Mouse (Mus musculus): ENCODE measurements around the gene Daam1. TPM values are rescaled to one million over a fixed set of nuclear protein-coding genes. Genes with fewer than 3 reads are reported as not detected.
A peak's percentile ranks its signal among the peaks of the same experiment; 100 is the strongest.

Daam1 gene
- polyA plus RNA-seq, 1 experiment from 2014 or later: 16.9 TPM

- Histone ChIP-seq H3K9me3 (no peaks in the 10 kb centered on the region), H3K36me3 (peaks cover 65% of the 10 kb centered on the region), H3K9ac (replicated peaks) (no peak overlapping the region), H3K4me1 (no peaks in the 10 kb centered on the region), H3K4me3 (no peak overlapping the region), H3K27ac (replicated peaks) (no peak overlapping the region), H3K4me2 (replicated peaks) (no peak overlapping the region), H3K27me3 (no peaks in the 10 kb centered on the region)
- ATAC-seq (ENCODE audit: low FRiP score, low read depth): no peak
- WGBS: 82% methylated on average over 8 of the region's 8 CpGs
Measured at GRCm38 (mm10) chr12:71946448-71946847, 115.6 kb downstream of the Daam1 start.

- WGBS: 95% methylated on average over 6 of the region's 6 CpGs
- H3K27me3 ChIP-seq: no peaks in the 10 kb centered on the region
- ATAC-seq (ENCODE audit: low FRiP score, low read depth): no peak
- no peaks in the 10 kb centered on the region for H3K9me3 ChIP-seq
- H3K36me3 ChIP-seq: peaks cover 78% of the 10 kb centered on the region
- H3K4me2 ChIP-seq (replicated peaks): no peak overlapping the region
- H3K4me3 ChIP-seq: no peak overlapping the region
- peaks cover 7% of the 10 kb centered on the region; the same call in 1 of the 2 replicates for H3K4me1 ChIP-seq
- H3K27ac ChIP-seq (replicated peaks): no peak overlapping the region
- no peak overlapping the region for H3K9ac ChIP-seq (replicated peaks)
Measured at GRCm38 (mm10) chr12:71948972-71949371, 118.1 kb downstream of the Daam1 start.

GRCm38 (mm10) chr12:71949606-71950005, 118.7 kb downstream of the Daam1 start:
- H3K9ac ChIP-seq (replicated peaks): no peak overlapping the region
- ATAC-seq (ENCODE audit: low FRiP score, low read depth): no peak
- H3K27ac ChIP-seq (replicated peaks): no peak overlapping the region
- no peak overlapping the region for H3K4me3 ChIP-seq
- H3K4me1 ChIP-seq: peaks cover 10% of the 10 kb centered on the region; the same call in 1 of the 2 replicates
- peaks cover 74% of the 10 kb centered on the region for H3K36me3 ChIP-seq
- H3K9me3 ChIP-seq: no peaks in the 10 kb centered on the region
- no peaks in the 10 kb centered on the region for H3K27me3 ChIP-seq
- no peak overlapping the region for H3K4me2 ChIP-seq (replicated peaks)
- WGBS: 93% methylated on average over 6 of the region's 6 CpGs

GRCm38 (mm10) chr12:71950095-71950877, 119.4 kb downstream of the Daam1 start:
- Histone ChIP-seq H3K4me2 (replicated peaks) (no peak overlapping the region), H3K9me3 (no peaks in the 10 kb centered on the region), H3K36me3 (peaks cover 69% of the 10 kb centered on the region), H3K4me3 (no peak overlapping the region), H3K9ac (replicated peaks) (no peak overlapping the region), H3K27me3 (no peaks in the 10 kb centered on the region), H3K4me1 (peaks cover 10% of the 10 kb centered on the region; the same call in 1 of the 2 replicates), H3K27ac (replicated peaks) (no peak overlapping the region)
- WGBS: 91% methylated on average over 13 of the region's 13 CpGs
- no peak for ATAC-seq (ENCODE audit: low FRiP score, low read depth)

GRCm38 (mm10) chr12:71954180-71954935, 123.5 kb downstream of the Daam1 start:
- peaks cover 38% of the 10 kb centered on the region for H3K36me3 ChIP-seq

GRCm38 (mm10) chr12:71956980-71957379, 126.1 kb downstream of the Daam1 start:
- Histone ChIP-seq H3K27me3 (no peaks in the 10 kb centered on the region), H3K9ac (replicated peaks) (no peak overlapping the region), H3K9me3 (no peaks in the 10 kb centered on the region), H3K36me3 (peaks cover 42% of the 10 kb centered on the region), H3K4me3 (no peak overlapping the region), H3K27ac (replicated peaks) (no peak overlapping the region), H3K4me1 (peaks cover 25% of the 10 kb centered on the region), H3K4me2 (replicated peaks) (no peak overlapping the region)
- ATAC-seq (ENCODE audit: low FRiP score, low read depth): peak; percentile 68
- 42% methylated on average over 6 of the region's 6 CpGs for WGBS

More at GRCm38 (mm10) chr12:71954180-71954935, 123.5 kb downstream of the Daam1 start:
- no peak overlapping the region for H3K27ac ChIP-seq (replicated peaks)
- no peak overlapping the region for H3K4me2 ChIP-seq (replicated peaks)
- no peak overlapping the region for H3K9ac ChIP-seq (replicated peaks)
- no peak for ATAC-seq (ENCODE audit: low FRiP score, low read depth)
- no peaks in the 10 kb centered on the region for H3K9me3 ChIP-seq
- no peak overlapping the region for H3K4me3 ChIP-seq
- H3K4me1 ChIP-seq: peaks cover 24% of the 10 kb centered on the region
- 68% methylated on average over 5 of the region's 5 CpGs for WGBS
- no peaks in the 10 kb centered on the region for H3K27me3 ChIP-seq

GRCm38 (mm10) chr12:71957496-71957895, 126.6 kb downstream of the Daam1 start:
- peaks cover 43% of the 10 kb centered on the region for H3K36me3 ChIP-seq
- H3K27me3 ChIP-seq: no peaks in the 10 kb centered on the region
- no peak overlapping the region for H3K4me3 ChIP-seq
- H3K9me3 ChIP-seq: no peaks in the 10 kb centered on the region
- no peak for ATAC-seq (ENCODE audit: low FRiP score, low read depth)
- H3K27ac ChIP-seq (replicated peaks): no peak overlapping the region
- H3K4me2 ChIP-seq (replicated peaks): no peak overlapping the region
- 58% methylated on average over 5 of the region's 5 CpGs for WGBS
- H3K9ac ChIP-seq (replicated peaks): no peak overlapping the region
- H3K4me1 ChIP-seq: peaks cover 25% of the 10 kb centered on the region

GRCm38 (mm10) chr12:71959351-71959991, 128.6 kb downstream of the Daam1 start:
- Histone ChIP-seq H3K4me1 (peaks cover 15% of the 10 kb centered on the region), H3K36me3 (peaks cover 32% of the 10 kb centered on the region), H3K9ac (replicated peaks) (no peak overlapping the region), H3K9me3 (no peaks in the 10 kb centered on the region), H3K27me3 (no peaks in the 10 kb centered on the region), H3K4me3 (no peak overlapping the region), H3K27ac (replicated peaks) (no peak overlapping the region), H3K4me2 (replicated peaks) (no peak overlapping the region)
- ATAC-seq (ENCODE audit: low FRiP score, low read depth): peak; percentile 52; the same call in 1 of the 2 replicates
- 27% methylated on average over 6 of the region's 6 CpGs for WGBS

- Histone ChIP-seq H3K27ac (replicated peaks) (no peak overlapping the region), H3K4me1 (peaks cover 15% of the 10 kb centered on the region), H3K4me3 (no peak overlapping the region), H3K4me2 (replicated peaks) (no peak overlapping the region), H3K9me3 (no peaks in the 10 kb centered on the region), H3K9ac (replicated peaks) (no peak overlapping the region), H3K27me3 (no peaks in the 10 kb centered on the region), H3K36me3 (peaks cover 32% of the 10 kb centered on the region)
- ATAC-seq (ENCODE audit: low FRiP score, low read depth): no peak
- WGBS: 97% methylated on average over 3 of the region's 3 CpGs
Measured at GRCm38 (mm10) chr12:71961671-71962070, 130.8 kb downstream of the Daam1 start.

GRCm38 (mm10) chr12:71962616-71963015, 131.7 kb downstream of the Daam1 start:
- Histone ChIP-seq H3K9me3 (no peaks in the 10 kb centered on the region), H3K27me3 (no peaks in the 10 kb centered on the region), H3K4me2 (replicated peaks) (no peak overlapping the region), H3K9ac (replicated peaks) (no peak overlapping the region), H3K27ac (replicated peaks) (no peak overlapping the region), H3K4me1 (peaks cover 7% of the 10 kb centered on the region), H3K4me3 (no peak overlapping the region), H3K36me3 (peaks cover 32% of the 10 kb centered on the region)
- 65% methylated on average over 4 of the region's 4 CpGs for WGBS
- ATAC-seq (ENCODE audit: low FRiP score, low read depth): no peak

- H3K4me1 ChIP-seq: peaks cover 13% of the 10 kb centered on the region
- H3K9me3 ChIP-seq: no peaks in the 10 kb centered on the region
- no peak overlapping the region for H3K4me3 ChIP-seq
- no peak overlapping the region for H3K9ac ChIP-seq (replicated peaks)
- 84% methylated on average over 4 of the region's 4 CpGs for WGBS
- H3K27ac ChIP-seq (replicated peaks): no peak overlapping the region
- H3K4me2 ChIP-seq (replicated peaks): no peak overlapping the region
- H3K27me3 ChIP-seq: no peaks in the 10 kb centered on the region
- H3K36me3 ChIP-seq: peaks cover 28% of the 10 kb centered on the region
- no peak for ATAC-seq (ENCODE audit: low FRiP score, low read depth)
Measured at GRCm38 (mm10) chr12:71968592-71968991, 137.7 kb downstream of the Daam1 start.

GRCm38 (mm10) chr12:71969022-71969421, 138.1 kb downstream of the Daam1 start:
- Histone ChIP-seq H3K36me3 (peaks cover 31% of the 10 kb centered on the region), H3K9me3 (no peaks in the 10 kb centered on the region), H3K27ac (replicated peaks) (no peak overlapping the region), H3K4me3 (no peak overlapping the region), H3K4me1 (peaks cover 13% of the 10 kb centered on the region), H3K27me3 (no peaks in the 10 kb centered on the region), H3K4me2 (replicated peaks) (no peak overlapping the region), H3K9ac (replicated peaks) (no peak overlapping the region)
- ATAC-seq (ENCODE audit: low FRiP score, low read depth): no peak
- 32% methylated on average over 3 of the region's 3 CpGs for WGBS

Data from midbrain, embryonic 12.5 days (tissue).